Mouse (Mus musculus): ENCODE measurements around the gene Abcd3.
"Not testable (repeated sequence)": the region's sequence is repeated elsewhere in the genome, so short reads cannot be mapped to it uniquely, and the experiment has no call there.

The Abcd3 gene

GRCm38 (mm10) chr3:121818736-121819396, 3.8 kb upstream of the Abcd3 start:
- no peak for DNase-seq (ENCODE audit: low spot score)

- DNase-seq (ENCODE audit: low spot score): no peak
Measured at GRCm38 (mm10) chr3:121815549-121816235, 590 bp upstream of the Abcd3 start.

- DNase-seq (ENCODE audit: low spot score): no peak
Measured at GRCm38 (mm10) chr3:121814413-121814864, 663 bp downstream of the Abcd3 start.

- DNase-seq (ENCODE audit: low spot score): no peak
Measured at GRCm38 (mm10) chr3:121813834-121814233, 1.3 kb downstream of the Abcd3 start.

- DNase-seq (ENCODE audit: low spot score): no peak
Measured at GRCm38 (mm10) chr3:121808246-121808645, 6.9 kb downstream of the Abcd3 start.

- no peak for DNase-seq (ENCODE audit: low spot score)
Measured at GRCm38 (mm10) chr3:121794214-121794613, 20.9 kb downstream of the Abcd3 start.

- DNase-seq (ENCODE audit: low spot score): no peak
Measured at GRCm38 (mm10) chr3:121792246-121792645, 22.9 kb downstream of the Abcd3 start.

- DNase-seq (ENCODE audit: low spot score): no peak
Measured at GRCm38 (mm10) chr3:121790442-121790841, 24.7 kb downstream of the Abcd3 start.

GRCm38 (mm10) chr3:121789790-121790189, 25.3 kb downstream of the Abcd3 start:
- DNase-seq (ENCODE audit: low spot score): no peak

- DNase-seq (ENCODE audit: low spot score): no peak
Measured at GRCm38 (mm10) chr3:121783020-121783419, 32.1 kb downstream of the Abcd3 start.

- DNase-seq (ENCODE audit: low spot score): peak; percentile 47
Measured at GRCm38 (mm10) chr3:121777943-121778342, 37.2 kb downstream of the Abcd3 start.

GRCm38 (mm10) chr3:121773336-121773735, 41.8 kb downstream of the Abcd3 start:
- not testable (repeated sequence) for DNase-seq (ENCODE audit: low spot score)

- no peak for DNase-seq (ENCODE audit: low spot score)
Measured at GRCm38 (mm10) chr3:121768770-121769169, 46.3 kb downstream of the Abcd3 start.

- DNase-seq (ENCODE audit: low spot score): no peak
Measured at GRCm38 (mm10) chr3:121766818-121767217, 48.3 kb downstream of the Abcd3 start.

GRCm38 (mm10) chr3:121766048-121766447, 49.1 kb downstream of the Abcd3 start:
- no peak for DNase-seq (ENCODE audit: low spot score)

- no peak for DNase-seq (ENCODE audit: low spot score)
Measured at GRCm38 (mm10) chr3:121762056-121762852, 52.8 kb downstream of the Abcd3 start.

- no peak for DNase-seq (ENCODE audit: low spot score)
Measured at GRCm38 (mm10) chr3:121758373-121758772, 56.7 kb downstream of the Abcd3 start.

GRCm38 (mm10) chr3:121755152-121755551, 60.0 kb downstream of the Abcd3 start:
- DNase-seq (ENCODE audit: low spot score): no peak

- DNase-seq (ENCODE audit: low spot score): not testable (repeated sequence)
Measured at GRCm38 (mm10) chr3:121754319-121755090, 60.6 kb downstream of the Abcd3 start.

GRCm38 (mm10) chr3:121741186-121741848, 73.8 kb downstream of the Abcd3 start:
- not testable (repeated sequence) for DNase-seq (ENCODE audit: low spot score)

GRCm38 (mm10) chr3:121739489-121740213, 75.5 kb downstream of the Abcd3 start:
- no peak for DNase-seq (ENCODE audit: low spot score)

Data from urinary bladder, postnatal 25 days (tissue).